Mouse (Mus musculus) G1E (cell line): ENCODE measurements around the gene Polr1e.

Source experiments
- CTCF ChIP-seq: IDR thresholded peaks from 2 replicates; pipeline ENCODE4 v1.5.1; 2012; ENCODE audit warnings: low read depth, low read length, inconsistent platforms, mixed read lengths
- GATA1 ChIP-seq: IDR thresholded peaks from 2 replicates; pipeline ENCODE4 v1.6.1; 2012; ENCODE audit warnings: borderline replicate concordance, low read length, inconsistent platforms, mixed read lengths
- POLR2AphosphoS5 ChIP-seq: IDR thresholded peaks from 2 replicates; pipeline ENCODE4 v1.6.1; 2012; ENCODE audit warnings: low read depth, low read length, inconsistent platforms; ENCODE audit not compliant: insufficient replicate concordance
- TAL1 ChIP-seq: conservative IDR thresholded peaks from 2 replicates; pipeline ENCODE4 v1.6.1; 2012; ENCODE audit warnings: low read depth, low read length, inconsistent platforms, mixed read lengths

DNA sequence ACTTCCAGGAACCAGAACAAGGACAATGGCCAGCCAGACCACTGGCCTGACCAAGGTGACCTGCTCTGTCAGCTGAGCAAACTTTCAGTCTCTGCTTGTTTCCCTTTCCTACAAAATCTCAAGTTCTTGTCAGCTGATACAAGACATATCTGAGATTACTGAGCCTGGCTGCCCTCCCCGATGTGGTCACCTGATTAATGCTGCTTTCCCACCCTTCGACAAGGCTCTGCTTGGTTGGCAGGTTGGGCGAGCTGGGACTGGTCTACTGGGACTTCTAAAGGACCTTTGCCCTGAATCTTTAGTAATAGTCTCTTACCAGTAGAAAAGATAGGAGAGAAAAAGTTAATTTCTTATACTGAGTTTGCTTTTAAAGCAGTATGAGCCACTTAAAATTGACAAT is 12.9 kb upstream of the Polr1e start:
- TF ChIP-seq CTCF (no peak), TAL1 (no peak), POLR2AphosphoS5 (no peak), GATA1 (no peak)
